Mouse (Mus musculus) adipocyte (in vitro differentiated cells): ENCODE measurements around the gene Syngr2.

Experiments
- DNase-seq: peaks from one replicate; pipeline ENCODE4 v3.0.0-alpha.2; 2016; ENCODE audit warnings: low spot score

Gene Syngr2

DNA sequence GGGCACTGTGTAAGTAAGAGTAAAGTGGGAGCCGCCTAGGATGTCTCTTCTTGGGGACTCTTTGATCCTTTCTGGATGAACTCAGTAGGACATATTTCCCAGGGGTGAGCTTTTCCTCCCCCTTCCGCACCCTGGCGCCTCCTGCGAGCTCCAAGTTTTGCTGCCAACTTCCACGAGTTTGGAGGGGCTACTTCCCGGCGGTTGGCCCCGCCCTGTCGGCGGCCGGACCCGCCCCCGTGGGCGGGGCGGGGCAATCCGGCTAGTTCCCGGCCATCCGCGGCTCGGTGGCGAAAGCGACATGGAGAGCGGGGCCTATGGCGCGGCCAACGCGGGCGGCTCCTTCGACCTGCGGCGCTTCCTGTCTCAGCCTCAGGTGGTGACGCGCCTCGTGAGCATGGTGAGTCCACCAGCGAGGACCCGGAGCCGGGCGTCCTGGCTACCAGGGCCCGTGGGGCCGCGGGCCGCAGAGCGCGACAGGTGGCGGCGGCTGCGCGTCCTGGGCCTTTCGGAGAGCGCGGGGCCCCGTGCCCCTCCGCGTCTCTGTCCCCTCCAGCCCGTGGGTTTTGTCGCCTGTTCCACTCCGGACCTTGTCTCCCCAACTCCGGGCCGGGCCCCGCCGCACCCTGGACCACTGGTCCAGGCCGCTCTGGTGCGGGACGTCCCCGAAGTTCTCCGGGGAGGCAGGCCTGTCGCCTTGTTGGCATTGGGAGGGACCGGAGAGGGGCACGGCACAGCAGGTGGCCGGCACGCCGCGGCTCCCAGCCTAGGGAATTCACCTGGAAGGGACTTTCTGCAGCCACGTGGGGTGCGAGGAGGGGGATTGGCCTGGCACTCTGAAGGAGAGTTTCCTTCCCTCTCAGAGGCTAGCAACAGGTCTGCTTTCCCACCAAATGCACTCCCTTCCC lies at the start of gene Syngr2, which contains the start of gene Gm20708:
Syngr2 (plus strand) TSS at position 262 of the 905 bp plus-strand sequence.
Gm20708 (plus strand) TSS at position 262 of the 905 bp plus-strand sequence.
- peak; percentile 63 for DNase-seq

DNA sequence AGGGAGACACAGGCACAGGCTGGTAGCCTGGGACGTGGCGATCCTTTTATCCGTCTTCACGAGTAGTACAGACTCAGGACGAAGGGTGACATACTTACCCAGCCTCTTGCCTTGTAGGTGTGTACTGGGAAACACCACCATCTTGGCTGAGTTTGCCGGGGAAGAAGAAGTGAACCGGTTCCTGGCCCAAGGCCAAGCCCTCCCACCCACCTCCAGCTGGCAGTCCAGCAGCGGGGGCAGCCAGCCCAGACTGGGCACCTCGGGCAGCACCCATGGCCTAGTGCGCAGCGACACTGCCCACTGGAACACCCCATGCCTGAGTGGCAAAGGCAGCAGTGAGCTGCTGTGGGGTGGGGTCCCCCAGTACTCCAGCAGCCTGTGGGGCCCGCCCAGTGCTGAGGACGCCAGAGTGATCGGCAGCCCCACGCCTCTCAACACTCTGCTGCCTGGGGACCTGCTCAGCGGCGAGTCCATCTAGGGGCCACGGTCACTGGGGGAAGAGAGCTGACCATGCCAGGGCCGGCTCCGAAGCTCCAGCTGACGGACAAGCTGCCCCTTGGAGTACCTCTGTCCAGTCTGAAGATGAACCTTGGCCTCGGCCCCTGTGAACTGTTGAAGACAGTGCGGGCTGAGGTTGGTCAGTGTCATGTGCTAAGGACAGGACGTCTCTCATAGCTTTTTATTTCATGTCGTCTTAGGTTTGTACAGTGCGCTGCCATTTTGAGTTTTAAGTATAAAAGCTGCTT lies 48.9 kb upstream of the Syngr2 start:
- no peak for DNase-seq

DNA sequence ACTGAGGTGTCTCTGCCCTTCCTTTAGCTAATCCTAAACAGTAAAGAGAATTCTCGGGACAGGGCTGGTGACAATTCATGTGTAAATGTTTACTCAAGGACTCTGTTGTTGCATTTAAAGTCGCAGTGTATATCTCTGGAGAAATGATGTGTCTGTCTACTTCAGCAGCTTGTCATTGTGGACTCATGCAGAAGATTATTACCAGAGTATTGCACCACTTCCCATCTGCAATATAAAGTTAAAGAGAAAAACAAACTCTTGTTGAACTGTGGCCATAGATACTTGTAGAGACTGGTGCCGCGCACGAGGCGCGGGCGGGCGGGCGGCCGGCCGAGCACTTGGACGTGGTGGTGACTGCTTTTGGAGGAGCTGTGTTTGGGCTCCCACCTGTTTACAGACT lies 47.7 kb upstream of the Syngr2 start:
- no peak for DNase-seq

GRCm38 (mm10) chr11:117762246-117762645 lies 47.2 kb upstream of the Syngr2 start:
- no peak for DNase-seq

GRCm38 (mm10) chr11:117764319-117764718 lies 45.1 kb upstream of the Syngr2 start:
- no peak for DNase-seq

DNA sequence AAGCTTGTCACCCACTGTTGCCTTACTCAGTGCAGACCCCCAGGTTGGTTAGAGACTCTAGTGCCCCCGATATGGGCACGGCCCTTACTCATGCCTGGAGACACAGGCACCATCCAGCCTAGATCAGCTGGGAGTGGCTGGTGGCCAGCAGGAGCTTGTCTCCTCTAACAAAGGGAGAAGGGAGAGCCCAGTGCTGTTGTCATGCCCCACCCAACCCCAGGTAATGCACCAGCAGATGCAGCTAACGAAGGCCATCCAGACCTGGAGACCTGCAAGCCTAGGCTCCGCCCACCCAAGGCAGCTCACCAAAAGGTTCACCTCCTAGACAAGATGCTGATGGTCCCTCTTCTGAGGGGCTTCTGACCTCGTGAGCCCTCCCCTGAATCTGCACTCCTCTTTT lies 44.1 kb upstream of the Syngr2 start:
- DNase-seq = no peak

GRCm38 (mm10) chr11:117766275-117766674 lies 43.2 kb upstream of the Syngr2 start:
- no peak for DNase-seq

- no peak for DNase-seq
Observed at GRCm38 (mm10) chr11:117768725-117769682, 40.5 kb upstream of the Syngr2 start.

DNA sequence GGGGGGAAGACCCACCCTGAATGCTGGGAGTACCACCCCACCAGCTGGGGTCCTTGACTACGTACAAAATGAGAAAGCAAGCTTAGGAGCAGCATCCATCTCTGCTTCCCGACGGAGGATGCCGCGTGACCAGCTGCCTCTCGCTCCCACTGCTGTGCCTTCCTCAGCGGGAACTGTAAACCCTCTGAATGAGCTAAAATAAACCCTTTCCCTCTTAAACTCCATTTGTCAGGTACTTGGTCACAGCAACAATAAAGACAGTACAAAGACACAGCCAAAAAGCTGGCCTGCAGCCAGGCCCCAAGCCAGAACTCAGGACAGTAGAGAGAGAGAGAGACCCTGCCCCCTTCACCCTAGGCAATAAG lies 39.8 kb upstream of the Syngr2 start:
- no peak for DNase-seq

- DNase-seq = no peak
Observed at GRCm38 (mm10) chr11:117770407-117770806, 39.1 kb upstream of the Syngr2 start.

- DNase-seq = no peak
Observed at GRCm38 (mm10) chr11:117772352-117772751, 37.1 kb upstream of the Syngr2 start.

DNA sequence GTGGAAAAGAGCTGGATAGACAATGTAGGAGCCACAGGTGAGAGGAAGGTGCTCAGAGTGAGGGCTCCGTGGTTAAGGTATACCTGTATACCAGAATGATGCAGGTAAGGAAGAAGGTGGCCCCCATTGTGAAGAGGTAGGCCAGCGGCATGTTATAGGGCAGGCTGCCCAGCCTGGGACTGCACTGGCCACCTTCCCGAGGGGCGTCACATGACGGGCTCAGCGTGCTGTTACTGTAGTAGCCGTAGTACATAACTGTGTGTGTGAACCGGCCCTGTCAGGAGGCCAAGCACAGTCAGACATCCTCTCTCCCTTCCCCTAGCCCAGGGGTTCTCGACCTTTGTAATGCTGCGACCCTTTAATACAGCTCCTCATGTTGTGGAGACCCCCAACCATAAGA lies 34.5 kb upstream of the Syngr2 start:
- no peak for DNase-seq

DNA sequence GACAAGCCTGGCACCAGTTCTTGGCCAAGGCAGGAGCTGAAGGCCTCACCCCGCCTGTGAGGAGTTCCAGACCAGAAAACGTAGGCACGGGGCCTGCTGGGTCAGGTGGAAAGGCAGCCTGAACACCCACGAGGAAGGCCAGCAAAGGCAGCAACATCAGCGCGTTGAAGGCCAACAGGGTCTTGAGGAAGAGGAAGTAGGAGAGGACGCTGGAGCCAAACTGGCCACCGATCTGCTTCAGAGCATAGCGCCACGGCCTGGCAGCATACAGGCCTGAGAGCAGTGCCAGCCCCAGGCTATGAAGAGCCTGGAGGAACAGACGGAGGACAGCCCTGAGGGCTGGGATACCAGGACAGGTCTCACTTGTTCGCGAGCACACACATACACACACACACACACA lies 33.9 kb upstream of the Syngr2 start:
- no peak for DNase-seq

DNA sequence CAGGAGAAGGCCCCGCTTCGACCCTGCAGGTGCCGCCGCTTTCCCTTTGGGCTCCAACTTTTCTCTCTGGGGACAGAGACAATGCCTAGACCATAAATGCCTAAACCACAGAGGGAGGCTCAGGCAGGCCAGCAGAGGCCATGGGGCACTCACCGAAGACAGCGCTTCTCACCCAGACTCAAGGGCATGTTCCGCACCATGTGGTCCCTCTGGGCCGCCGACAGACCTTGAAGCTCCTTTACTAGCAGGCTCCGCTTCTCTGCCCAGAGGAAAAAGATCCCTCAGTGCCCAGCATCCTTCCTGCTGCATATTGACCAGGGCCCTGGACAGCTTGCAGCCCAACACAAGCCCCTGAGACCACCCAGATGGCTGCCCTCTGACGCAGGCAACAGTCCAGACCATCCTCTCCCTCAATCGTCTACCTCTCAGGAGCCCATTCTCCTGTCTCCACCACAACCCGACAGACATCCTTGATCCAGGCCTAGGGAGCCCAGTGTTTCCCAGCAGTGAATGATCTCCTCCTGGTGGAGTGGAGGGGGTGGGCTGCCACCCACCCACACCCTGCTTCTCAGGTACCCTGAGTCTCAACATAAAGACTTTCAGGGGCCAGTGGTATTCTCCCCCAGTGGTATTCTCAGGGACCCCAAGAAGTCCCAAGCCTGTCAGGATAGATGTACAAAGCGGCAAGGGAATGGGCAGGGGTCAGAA lies 33.2 kb upstream of the Syngr2 start:
- DNase-seq = no peak

- no peak for DNase-seq
Observed at GRCm38 (mm10) chr11:117777111-117777510, 32.4 kb upstream of the Syngr2 start.

DNA sequence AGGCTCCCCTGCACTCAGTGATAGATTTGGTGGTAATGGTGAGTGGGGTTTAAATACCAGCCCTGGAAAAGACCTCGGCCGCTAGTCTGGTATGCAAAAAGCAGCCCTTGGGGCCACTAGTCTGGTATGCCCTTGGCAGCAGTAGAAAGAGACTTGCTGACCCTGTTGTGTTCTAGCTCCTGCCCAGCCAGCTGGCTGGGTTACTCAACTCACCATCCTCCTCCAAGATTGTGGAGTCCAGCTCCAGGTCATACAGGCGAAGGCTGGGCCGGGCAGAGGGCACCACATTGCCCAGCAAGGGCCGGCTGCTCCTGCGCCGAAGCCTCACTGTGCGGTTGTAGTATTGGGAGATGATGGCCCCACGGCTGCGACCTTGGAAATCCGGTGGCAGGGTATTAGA lies 31.4 kb upstream of the Syngr2 start:
- peak; percentile 10 for DNase-seq

GRCm38 (mm10) chr11:117778851-117779433 lies 30.5 kb upstream of the Syngr2 start:
- peak; percentile 41 for DNase-seq

DNA sequence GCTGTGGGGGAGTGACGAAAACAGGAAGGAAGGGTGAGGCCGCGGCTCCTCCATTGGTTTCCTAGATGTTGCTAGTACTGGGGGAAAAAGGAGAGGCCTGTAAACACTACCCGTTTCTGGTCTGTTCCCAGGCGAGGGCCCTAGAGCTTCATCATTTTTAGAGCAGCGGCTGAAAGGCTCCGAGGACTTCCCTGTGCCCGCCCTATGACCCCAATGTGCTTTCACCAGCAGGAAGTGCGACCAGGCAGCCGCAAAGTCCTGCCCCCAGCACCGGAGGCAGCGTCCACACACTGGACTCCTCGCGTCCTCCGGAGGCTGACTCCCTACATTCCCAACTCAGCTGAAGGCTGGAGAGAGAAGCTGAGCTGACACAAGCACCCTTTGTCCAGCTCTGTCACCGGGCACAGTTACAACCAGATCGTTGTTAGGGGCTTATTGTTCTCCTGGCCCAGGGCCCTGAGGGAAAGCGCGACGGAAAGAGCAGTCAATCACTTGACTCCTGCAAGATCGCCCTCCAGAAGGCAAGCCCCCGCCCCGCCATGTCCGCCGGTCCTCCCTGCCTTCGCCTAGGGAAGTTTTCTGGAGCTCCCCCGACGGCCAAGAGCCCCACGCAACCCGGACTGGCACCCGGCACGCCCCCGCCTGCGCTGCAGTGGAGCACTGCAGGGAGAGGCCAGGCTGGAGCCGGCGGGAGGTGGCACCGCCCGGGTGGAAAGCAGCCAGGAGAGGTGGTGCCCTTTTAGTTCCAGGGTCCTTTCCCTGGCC lies 29.9 kb upstream of the Syngr2 start:
- peak; percentile 56 for DNase-seq

GRCm38 (mm10) chr11:117780199-117780515 lies 29.3 kb upstream of the Syngr2 start:
- DNase-seq = peak; percentile 14

- DNase-seq = peak; percentile 88
Observed at GRCm38 (mm10) chr11:117780582-117781111, 28.8 kb upstream of the Syngr2 start.
